Mouse (Mus musculus): ENCODE data around the gene Kcns1. TPM values are rescaled to one million over a fixed set of nuclear protein-coding genes. Genes with fewer than 3 reads are reported as not detected.

The Kcns1 gene
- total and polyA plus RNA-seq, 2 experiments from 2014 or later, result 3.0 to 15.8 TPM

- H3K4me3 ChIP-seq (ENCODE audit: low read length), result no peak overlapping the region
- no peaks in the 10 kb centered on the region for H3K9me3 ChIP-seq (ENCODE audit: low read length)
- ATAC-seq, result no peak
- WGBS, result 72% methylated on average over 9 of the region's 9 CpGs
- no peaks in the 10 kb centered on the region for H3K36me3 ChIP-seq (ENCODE audit: insufficient read depth, low read length)
- no peaks in the 10 kb centered on the region for H3K4me1 ChIP-seq (ENCODE audit: insufficient read depth, low read length)
- H3K27ac ChIP-seq, result no peak overlapping the region
- TF ChIP-seq CTCF (IDR thresholded peaks at IDR 0.05; ENCODE audit: low read depth), result no peak
- DNase-seq (ENCODE audit: low spot score), result no peak
- no peaks in the 10 kb centered on the region for H3K27me3 ChIP-seq (ENCODE audit: insufficient read depth, low read length)
- no peak overlapping the region for H3K9ac ChIP-seq (replicated peaks; ENCODE audit: low read length)
- H3K4me2 ChIP-seq (ENCODE audit: low read depth, low read length), result no peak overlapping the region
Observed at GRCm38 (mm10) chr2:164183340-164183739, 12.4 kb upstream of the Kcns1 start.

GRCm38 (mm10) chr2:164182692-164183255 is 11.9 kb upstream of the Kcns1 start, which contains the start of gene Wfdc5:
Gene Wfdc5 (minus strand): TSS chr2:164182742.
- H3K9ac ChIP-seq (replicated peaks; ENCODE audit: low read length), result no peak within 1 kb of the TSS
- no peaks in the 10 kb centered on the region for H3K4me1 ChIP-seq (ENCODE audit: insufficient read depth, low read length)
- TF ChIP-seq CTCF (IDR thresholded peaks at IDR 0.05; ENCODE audit: low read depth), result no peak
- H3K4me3 ChIP-seq (ENCODE audit: low read length), result no peak within 1 kb of the TSS
- H3K4me2 ChIP-seq (ENCODE audit: low read depth, low read length), result no peak within 1 kb of the TSS
- WGBS, result 87% methylated on average over 7 of the region's 7 CpGs
- no peak within 1 kb of the TSS for H3K27ac ChIP-seq
- no peak for ATAC-seq
- no peaks in the 10 kb centered on the region for H3K36me3 ChIP-seq (ENCODE audit: insufficient read depth, low read length)
- no peaks in the 10 kb centered on the region for H3K27me3 ChIP-seq (ENCODE audit: insufficient read depth, low read length)
- DNase-seq (ENCODE audit: low spot score), result no peak
- no peaks in the 10 kb centered on the region for H3K9me3 ChIP-seq (ENCODE audit: low read length)

- Histone ChIP-seq H3K4me2 (ENCODE audit: low read depth, low read length) (no peak overlapping the region), H3K4me3 (ENCODE audit: low read length) (no peak overlapping the region), H3K27me3 (ENCODE audit: insufficient read depth, low read length) (no peaks in the 10 kb centered on the region), H3K27ac (no peak overlapping the region), H3K9ac (replicated peaks; ENCODE audit: low read length) (no peak overlapping the region), H3K9me3 (ENCODE audit: low read length) (no peaks in the 10 kb centered on the region), H3K4me1 (ENCODE audit: insufficient read depth, low read length) (no peaks in the 10 kb centered on the region), H3K36me3 (ENCODE audit: insufficient read depth, low read length) (no peaks in the 10 kb centered on the region)
- ATAC-seq (no peak), DNase-seq (ENCODE audit: low spot score) (no peak)
- TF ChIP-seq CTCF (IDR thresholded peaks at IDR 0.05; ENCODE audit: low read depth), result no peak
- WGBS, result 90% methylated on average over 4 of the region's 4 CpGs
Observed at GRCm38 (mm10) chr2:164180770-164181169, 9.9 kb upstream of the Kcns1 start.

GRCm38 (mm10) chr2:164180124-164180523 is 9.2 kb upstream of the Kcns1 start:
- DNase-seq (ENCODE audit: low spot score) (peak; percentile 36), ATAC-seq (no peak)
- peak; percentile 54 for TF ChIP-seq CTCF (IDR thresholded peaks at IDR 0.05; ENCODE audit: low read depth)
- Histone ChIP-seq H3K27ac (no peak overlapping the region), H3K4me3 (ENCODE audit: low read length) (no peak overlapping the region), H3K4me2 (ENCODE audit: low read depth, low read length) (no peak overlapping the region), H3K27me3 (ENCODE audit: insufficient read depth, low read length) (no peaks in the 10 kb centered on the region), H3K4me1 (ENCODE audit: insufficient read depth, low read length) (no peaks in the 10 kb centered on the region), H3K36me3 (ENCODE audit: insufficient read depth, low read length) (no peaks in the 10 kb centered on the region), H3K9me3 (ENCODE audit: low read length) (no peaks in the 10 kb centered on the region), H3K9ac (replicated peaks; ENCODE audit: low read length) (no peak overlapping the region)
- WGBS, result 54% methylated on average over 3 of the region's 3 CpGs

- Histone ChIP-seq H3K9me3 (ENCODE audit: low read length) (no peaks in the 10 kb centered on the region), H3K27me3 (ENCODE audit: insufficient read depth, low read length) (no peaks in the 10 kb centered on the region), H3K4me2 (ENCODE audit: low read depth, low read length) (no peak overlapping the region), H3K36me3 (ENCODE audit: insufficient read depth, low read length) (no peaks in the 10 kb centered on the region), H3K4me3 (ENCODE audit: low read length) (no peak overlapping the region), H3K4me1 (ENCODE audit: insufficient read depth, low read length) (no peaks in the 10 kb centered on the region), H3K9ac (replicated peaks; ENCODE audit: low read length) (no peak overlapping the region), H3K27ac (no peak overlapping the region)
- 83% methylated on average over 5 of the region's 5 CpGs for whole genome bisulfite sequencing
- DNase-seq (ENCODE audit: low spot score) (no peak), ATAC-seq (no peak)
- no peak for TF ChIP-seq CTCF (IDR thresholded peaks at IDR 0.05; ENCODE audit: low read depth)
Observed at GRCm38 (mm10) chr2:164177831-164178230, 6.9 kb upstream of the Kcns1 start.

GRCm38 (mm10) chr2:164175850-164176249 is 4.9 kb upstream of the Kcns1 start:
- 70% methylated on average over 3 of the region's 3 CpGs for WGBS
- Histone ChIP-seq H3K4me2 (ENCODE audit: low read depth, low read length) (no peak overlapping the region), H3K36me3 (ENCODE audit: insufficient read depth, low read length) (no peaks in the 10 kb centered on the region), H3K4me3 (ENCODE audit: low read length) (no peak overlapping the region), H3K27me3 (ENCODE audit: insufficient read depth, low read length) (peaks cover 12% of the 10 kb centered on the region), H3K4me1 (ENCODE audit: insufficient read depth, low read length) (peaks cover under 1% of the 10 kb centered on the region; the same call in 1 of the 2 replicates), H3K27ac (no peak overlapping the region), H3K9ac (replicated peaks; ENCODE audit: low read length) (no peak overlapping the region), H3K9me3 (ENCODE audit: low read length) (no peaks in the 10 kb centered on the region)
- TF ChIP-seq CTCF (IDR thresholded peaks at IDR 0.05; ENCODE audit: low read depth), result no peak
- ATAC-seq, result no peak
- DNase-seq (ENCODE audit: low spot score), result no peak

GRCm38 (mm10) chr2:164174649-164175395 is 3.9 kb upstream of the Kcns1 start:
- Histone ChIP-seq H3K9ac (replicated peaks; ENCODE audit: low read length) (no peak overlapping the region), H3K4me2 (ENCODE audit: low read depth, low read length) (no peak overlapping the region), H3K36me3 (ENCODE audit: insufficient read depth, low read length) (no peaks in the 10 kb centered on the region), H3K27me3 (ENCODE audit: insufficient read depth, low read length) (peaks cover 21% of the 10 kb centered on the region), H3K4me3 (ENCODE audit: low read length) (no peak overlapping the region), H3K4me1 (ENCODE audit: insufficient read depth, low read length) (peaks cover 8% of the 10 kb centered on the region; the same call in 1 of the 2 replicates), H3K27ac (no peak overlapping the region), H3K9me3 (ENCODE audit: low read length) (no peaks in the 10 kb centered on the region)
- no peak for DNase-seq (ENCODE audit: low spot score)
- no peak for TF ChIP-seq CTCF (IDR thresholded peaks at IDR 0.05; ENCODE audit: low read depth)
- ATAC-seq, result no peak
- 61% methylated on average over 8 of the region's 8 CpGs for WGBS
